In genomic region chr5:111159628-111160321, GRCm38 (mm10) we compare ENCODE assay signal across 9 mouse cellular contexts.
DNase-seq lines count a peak whose midpoint lies in the region; ATAC-seq and TF ChIP-seq lines count a peak whose summit lies in the region.
"Had no signal": no experiment of that assay in that cellular context is flagged by ENCODE, and none has a peak within 500 bp of the region (broad histone marks: within the 10 kb centered on the region; RNA-seq: fewer than 3 reads in every experiment).

No protein-coding gene starts in this region.

- 20% methylated on average over 23 of the region's 23 CpGs for WGBS in forebrain, postnatal 0 days
- 22% methylated on average over 23 of the region's 23 CpGs for WGBS in lung, adult 2 months

- DNase-seq in embryo, embryonic 11 days = peak; percentile 69
- no peak for DNase-seq in embryo, embryonic 9.5 days (ENCODE audit: extremely low spot score)
- DNase-seq in CD4-positive helper T cell, adult 2 months (ENCODE audit: low read depth, low spot score) = peak; percentile 85
- peak; percentile 71 for DNase-seq in forebrain, postnatal 0 days
- no peak for DNase-seq in layer of hippocampus, postnatal 10 days (ENCODE audit: low spot score in 2 of 2)
- no peak for DNase-seq in cerebellum, adult 9-10 months
- DNase-seq in lung, adult 2 months = no peak
- DNase-seq: cerebellum, postnatal 14 days had no signal

- TF ChIP-seq CTCF in forebrain, postnatal 0 days (IDR thresholded peaks at IDR 0.05; ENCODE audit: low read depth) = no peak
- no peak for TF ChIP-seq CTCF in lung, adult 2 months (IDR thresholded peaks at IDR 0.05; ENCODE audit: insufficient read depth, low read length)

- peaks cover 35% of the 10 kb centered on the region for H3K4me1 ChIP-seq in forebrain, postnatal 0 days (ENCODE audit: insufficient read depth)
- peaks cover 14% of the 10 kb centered on the region for H3K4me1 ChIP-seq in lung, adult 2 months (ENCODE audit: control insufficient read depth, insufficient read depth, low read length)

- H3K9me3 ChIP-seq in forebrain, postnatal 0 days (ENCODE audit: low read length) = no peaks in the 10 kb centered on the region

- no peak overlapping the region for H3K4me3 ChIP-seq in forebrain, postnatal 0 days (ENCODE audit: low read depth, low read length)
- H3K4me3 ChIP-seq in lung, adult 2 months (replicated peaks; ENCODE audit: extremely low read depth, low read depth, low read length) = no peak overlapping the region

- H3K27me3 ChIP-seq in forebrain, postnatal 0 days (ENCODE audit: insufficient read depth, low read length) = no peaks in the 10 kb centered on the region

- peak; percentile 87 for ATAC-seq in forebrain, postnatal 0 days
- peak; percentile 18; the same call in 1 of the 2 replicates for ATAC-seq in megakaryocyte-erythroid progenitor cell, adult 5-6 weeks (replicated peaks; ENCODE audit: low FRiP score, low TSS enrichment, poor library complexity, severe bottlenecking)

- no peak for TF ChIP-seq POLR2A in lung, adult 2 months (IDR thresholded peaks at IDR 0.05; ENCODE audit: borderline replicate concordance, extremely low read depth, low read depth, low read length)

- H3K9ac ChIP-seq in forebrain, postnatal 0 days = no peak overlapping the region

- H3K4me2 ChIP-seq in forebrain, postnatal 0 days (ENCODE audit: low read depth) = peak overlapping the region; percentile 26

- no peaks in the 10 kb centered on the region for H3K36me3 ChIP-seq in forebrain, postnatal 0 days (ENCODE audit: insufficient read depth)

- peak overlapping the region; percentile 23; the same call in 1 of the 2 replicates for H3K27ac ChIP-seq in forebrain, postnatal 0 days (ENCODE audit: low read depth, low read length)

Comparison
In these comparisons a context has a peak if more than half of its experiments do, and no peak if none do; other contexts are left out.
1. DNase-seq: peak in embryo, embryonic 11 days (single experiment), CD4-positive helper T cell, adult 2 months (single experiment) and forebrain, postnatal 0 days (single experiment); none in embryo, embryonic 9.5 days (single experiment), layer of hippocampus, postnatal 10 days (0 of 2), cerebellum, adult 9-10 months (single experiment) and lung, adult 2 months (single experiment).